Mouse (Mus musculus) bone marrow macrophage, adult 2 months (primary cell): ENCODE measurements around the gene Sigmar1.
"Not testable (repeated sequence)": the region's sequence is repeated elsewhere in the genome, so short reads cannot be mapped to it uniquely, and the experiment has no call there.

Experiments
- CTCF ChIP-seq: IDR thresholded peaks from 2 replicates; pipeline ENCODE4 v1.5.1; 2012; ENCODE audit warnings: low read depth, mild to moderate bottlenecking, low read length, moderate library complexity
- POLR2A ChIP-seq: IDR thresholded peaks from 2 replicates; pipeline ENCODE4 v1.6.1; 2012; ENCODE audit warnings: mild to moderate bottlenecking, low read depth, low read length, borderline replicate concordance

GRCm38 (mm10) chr4:41696930-41697841 lies 58.8 kb downstream of the Sigmar1 start, which contains the start of gene Cntfr:
- TF ChIP-seq CTCF, POLR2A: not testable (repeated sequence)
